Mouse (Mus musculus): ENCODE measurements around the gene Cdrt4. TPM values are rescaled to one million over a fixed set of nuclear protein-coding genes. Genes with fewer than 3 reads are reported as not detected.

Cdrt4 gene
- polyA plus RNA-seq, 1 experiment from 2014 or later = not detected

DNA sequence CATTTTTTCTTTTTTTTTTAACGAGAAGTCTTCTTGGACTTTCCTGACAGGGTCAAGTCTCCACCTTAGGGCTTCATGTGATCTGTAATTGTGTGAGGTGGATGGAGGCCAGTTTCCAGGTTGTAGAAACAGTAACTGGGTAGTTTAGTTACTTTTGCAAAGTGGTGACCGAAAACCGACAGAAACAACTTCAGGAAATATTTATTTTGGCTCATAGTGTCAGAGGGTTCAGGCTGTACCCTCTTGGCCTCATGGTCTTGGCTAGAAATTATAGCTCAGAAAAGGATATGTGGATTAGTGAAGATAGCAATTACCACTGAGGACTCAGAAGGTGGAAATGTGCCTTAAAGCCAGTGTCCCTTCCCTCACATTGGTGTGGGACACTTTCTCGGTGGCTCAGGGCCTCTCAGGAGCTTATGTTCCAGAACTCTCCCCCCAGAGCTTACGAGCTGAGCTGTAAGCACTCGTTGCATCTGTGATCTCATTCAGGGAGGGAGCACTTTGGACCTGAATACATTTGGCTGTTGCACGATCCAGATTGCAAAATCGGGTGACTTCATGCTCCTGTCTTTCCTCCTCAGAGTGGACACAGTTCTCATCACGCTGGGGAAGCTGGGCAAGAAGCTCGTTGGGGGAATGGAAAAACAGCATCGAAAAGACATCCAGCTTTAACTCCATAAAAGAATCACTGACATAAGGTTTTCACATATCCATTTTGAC, 16.0 kb upstream of the Cdrt4 start:
- H3K9ac ChIP-seq (ENCODE audit: low read depth, low read length) = no peak overlapping the region
- no peak for ATAC-seq (ENCODE audit: low read depth)
- no peak overlapping the region for H3K4me2 ChIP-seq (ENCODE audit: low read depth, low read length)
- H3K4me3 ChIP-seq (ENCODE audit: low read depth, low read length) = no peak overlapping the region
- 57% methylated on average over 11 of the region's 11 CpGs for WGBS (ENCODE audit: insufficient replicate concordance)
- no peaks in the 10 kb centered on the region for H3K9me3 ChIP-seq (replicated peaks; ENCODE audit: control insufficient read depth, low read length)
- no peaks in the 10 kb centered on the region for H3K36me3 ChIP-seq (ENCODE audit: control insufficient read depth, insufficient read depth)
- H3K27ac ChIP-seq (ENCODE audit: low read length) = no peak overlapping the region
- no peaks in the 10 kb centered on the region for H3K27me3 ChIP-seq (ENCODE audit: control insufficient read depth, insufficient read depth, low read depth, low read length)
- peaks cover 2% of the 10 kb centered on the region for H3K4me1 ChIP-seq (ENCODE audit: control insufficient read depth, low read depth, low read length)

- Histone ChIP-seq H3K4me1 (ENCODE audit: control insufficient read depth, low read depth, low read length) (no peaks in the 10 kb centered on the region), H3K36me3 (ENCODE audit: control insufficient read depth, insufficient read depth) (no peaks in the 10 kb centered on the region), H3K4me2 (ENCODE audit: low read depth, low read length) (no peak overlapping the region), H3K27me3 (ENCODE audit: control insufficient read depth, insufficient read depth, low read depth, low read length) (no peaks in the 10 kb centered on the region), H3K9me3 (replicated peaks; ENCODE audit: control insufficient read depth, low read length) (no peaks in the 10 kb centered on the region), H3K27ac (ENCODE audit: low read length) (no peak overlapping the region), H3K9ac (ENCODE audit: low read depth, low read length) (no peak overlapping the region), H3K4me3 (ENCODE audit: low read depth, low read length) (no peak overlapping the region)
- 34% methylated on average over 6 of the region's 6 CpGs for WGBS (ENCODE audit: insufficient replicate concordance)
- ATAC-seq (ENCODE audit: low read depth) = no peak
Observed at GRCm38 (mm10) chr11:62937986-62938385, 13.0 kb upstream of the Cdrt4 start.

- Histone ChIP-seq H3K4me3 (ENCODE audit: low read depth, low read length) (no peak overlapping the region), H3K4me2 (ENCODE audit: low read depth, low read length) (no peak overlapping the region), H3K9ac (ENCODE audit: low read depth, low read length) (no peak overlapping the region), H3K4me1 (ENCODE audit: control insufficient read depth, low read depth, low read length) (no peaks in the 10 kb centered on the region), H3K36me3 (ENCODE audit: control insufficient read depth, insufficient read depth) (no peaks in the 10 kb centered on the region), H3K27me3 (ENCODE audit: control insufficient read depth, insufficient read depth, low read depth, low read length) (no peaks in the 10 kb centered on the region), H3K27ac (ENCODE audit: low read length) (no peak overlapping the region), H3K9me3 (replicated peaks; ENCODE audit: control insufficient read depth, low read length) (no peaks in the 10 kb centered on the region)
- 46% methylated on average over 5 of the region's 5 CpGs for WGBS (ENCODE audit: insufficient replicate concordance)
- ATAC-seq (ENCODE audit: low read depth) = no peak
Observed at GRCm38 (mm10) chr11:62938921-62939320, 12.1 kb upstream of the Cdrt4 start.

DNA sequence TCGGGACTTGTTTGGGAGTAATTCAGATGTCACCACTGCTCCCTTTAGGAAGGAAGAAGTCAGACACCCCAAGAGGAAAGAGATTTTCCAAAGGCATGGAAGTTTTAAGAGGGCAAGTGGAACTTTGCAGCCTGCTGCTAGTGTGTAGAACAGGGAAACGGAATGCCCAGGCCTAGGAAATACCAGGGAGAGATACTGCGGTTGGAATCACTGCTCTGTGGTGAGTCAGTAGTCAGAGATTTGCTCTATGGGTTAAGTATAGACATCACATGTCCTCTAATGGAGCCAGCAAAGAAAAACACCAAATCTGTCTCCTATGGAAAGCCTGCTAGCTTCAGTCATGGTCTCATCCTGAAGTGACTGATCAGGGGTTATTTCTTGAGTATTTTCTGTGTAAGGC, 10.8 kb upstream of the Cdrt4 start:
- Histone ChIP-seq H3K9me3 (replicated peaks; ENCODE audit: control insufficient read depth, low read length) (no peaks in the 10 kb centered on the region), H3K27me3 (ENCODE audit: control insufficient read depth, insufficient read depth, low read depth, low read length) (no peaks in the 10 kb centered on the region), H3K27ac (ENCODE audit: low read length) (no peak overlapping the region), H3K4me2 (ENCODE audit: low read depth, low read length) (no peak overlapping the region), H3K4me1 (ENCODE audit: control insufficient read depth, low read depth, low read length) (no peaks in the 10 kb centered on the region), H3K9ac (ENCODE audit: low read depth, low read length) (no peak overlapping the region), H3K36me3 (ENCODE audit: control insufficient read depth, insufficient read depth) (no peaks in the 10 kb centered on the region), H3K4me3 (ENCODE audit: low read depth, low read length) (no peak overlapping the region)
- WGBS (ENCODE audit: insufficient replicate concordance) = 48% methylated on average over 3 of the region's 3 CpGs
- no peak for ATAC-seq (ENCODE audit: low read depth)

DNA sequence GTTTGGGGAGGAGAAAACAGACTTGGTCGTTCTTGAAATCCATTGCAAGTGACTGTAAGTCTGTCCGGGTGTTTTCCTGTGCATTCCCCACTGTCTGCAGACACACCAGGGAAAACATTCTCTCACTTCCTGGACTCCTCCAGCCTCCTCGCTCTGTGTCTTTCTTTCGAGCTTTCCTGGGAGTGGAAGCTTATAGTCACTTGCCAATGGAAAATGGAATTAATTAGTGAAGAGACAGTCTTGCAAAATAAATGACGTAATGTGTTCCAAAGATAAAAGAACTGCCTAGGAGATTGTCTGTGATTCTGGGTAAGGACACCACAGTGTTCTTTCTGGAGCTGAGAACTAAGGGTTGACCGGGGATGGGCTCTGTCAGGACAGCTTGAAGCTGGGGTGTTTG, 7.5 kb upstream of the Cdrt4 start:
- Histone ChIP-seq H3K9ac (ENCODE audit: low read depth, low read length) (no peak overlapping the region), H3K4me3 (ENCODE audit: low read depth, low read length) (no peak overlapping the region), H3K36me3 (ENCODE audit: control insufficient read depth, insufficient read depth) (no peaks in the 10 kb centered on the region), H3K27ac (ENCODE audit: low read length) (no peak overlapping the region), H3K4me1 (ENCODE audit: control insufficient read depth, low read depth, low read length) (no peaks in the 10 kb centered on the region), H3K27me3 (ENCODE audit: control insufficient read depth, insufficient read depth, low read depth, low read length) (no peaks in the 10 kb centered on the region), H3K9me3 (replicated peaks; ENCODE audit: control insufficient read depth, low read length) (no peaks in the 10 kb centered on the region), H3K4me2 (ENCODE audit: low read depth, low read length) (no peak overlapping the region)
- 37% methylated on average over 6 of the region's 6 CpGs for WGBS (ENCODE audit: insufficient replicate concordance)
- ATAC-seq (ENCODE audit: low read depth) = no peak

GRCm38 (mm10) chr11:62945514-62945913, 5.5 kb upstream of the Cdrt4 start:
- no peaks in the 10 kb centered on the region for H3K36me3 ChIP-seq (ENCODE audit: control insufficient read depth, insufficient read depth)
- H3K27ac ChIP-seq (ENCODE audit: low read length) = no peak overlapping the region
- no peaks in the 10 kb centered on the region for H3K9me3 ChIP-seq (replicated peaks; ENCODE audit: control insufficient read depth, low read length)
- H3K4me1 ChIP-seq (ENCODE audit: control insufficient read depth, low read depth, low read length) = no peaks in the 10 kb centered on the region
- 39% methylated on average over 4 of the region's 4 CpGs for WGBS (ENCODE audit: insufficient replicate concordance)
- no peaks in the 10 kb centered on the region for H3K27me3 ChIP-seq (ENCODE audit: control insufficient read depth, insufficient read depth, low read depth, low read length)
- no peak overlapping the region for H3K4me3 ChIP-seq (ENCODE audit: low read depth, low read length)
- no peak overlapping the region for H3K4me2 ChIP-seq (ENCODE audit: low read depth, low read length)
- ATAC-seq (ENCODE audit: low read depth) = no peak
- no peak overlapping the region for H3K9ac ChIP-seq (ENCODE audit: low read depth, low read length)

DNA sequence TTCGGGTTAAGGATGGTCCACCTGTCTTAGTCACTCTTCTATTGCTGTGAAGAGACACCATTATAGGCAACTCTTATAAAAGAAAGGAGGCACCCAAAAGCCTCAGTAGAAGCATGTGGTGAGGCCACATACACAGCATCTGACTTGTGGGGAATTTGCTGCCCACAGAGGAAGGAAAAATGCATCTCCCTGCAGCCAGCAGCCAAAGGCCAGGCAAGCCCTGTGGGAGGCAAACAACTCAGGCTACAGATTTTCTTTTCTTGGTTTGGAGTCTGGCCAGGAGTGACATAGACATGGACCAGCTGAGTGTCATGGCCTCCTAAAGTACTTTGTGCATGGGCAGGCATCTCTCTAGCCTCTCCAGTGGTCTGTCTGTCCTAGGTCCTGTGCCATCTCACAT, 1.4 kb upstream of the Cdrt4 start:
- no peaks in the 10 kb centered on the region for H3K27me3 ChIP-seq (ENCODE audit: control insufficient read depth, insufficient read depth, low read depth, low read length)
- H3K4me1 ChIP-seq (ENCODE audit: control insufficient read depth, low read depth, low read length) = no peaks in the 10 kb centered on the region
- H3K9ac ChIP-seq (ENCODE audit: low read depth, low read length) = no peak overlapping the region
- 46% methylated on average over 1 of the region's 1 CpGs for whole genome bisulfite sequencing (ENCODE audit: insufficient replicate concordance)
- H3K4me2 ChIP-seq (ENCODE audit: low read depth, low read length) = no peak overlapping the region
- no peak overlapping the region for H3K4me3 ChIP-seq (ENCODE audit: low read depth, low read length)
- no peak overlapping the region for H3K27ac ChIP-seq (ENCODE audit: low read length)
- H3K36me3 ChIP-seq (ENCODE audit: control insufficient read depth, insufficient read depth) = no peaks in the 10 kb centered on the region
- H3K9me3 ChIP-seq (replicated peaks; ENCODE audit: control insufficient read depth, low read length) = no peaks in the 10 kb centered on the region
- ATAC-seq (ENCODE audit: low read depth) = no peak

- WGBS (ENCODE audit: insufficient replicate concordance) = 56% methylated on average over 3 of the region's 3 CpGs
- ATAC-seq (ENCODE audit: low read depth) = no peak
- Histone ChIP-seq H3K36me3 (ENCODE audit: control insufficient read depth, insufficient read depth) (no peaks in the 10 kb centered on the region), H3K4me3 (ENCODE audit: low read depth, low read length) (no peak overlapping the region), H3K27me3 (ENCODE audit: control insufficient read depth, insufficient read depth, low read depth, low read length) (no peaks in the 10 kb centered on the region), H3K9ac (ENCODE audit: low read depth, low read length) (no peak overlapping the region), H3K4me2 (ENCODE audit: low read depth, low read length) (no peak overlapping the region), H3K9me3 (replicated peaks; ENCODE audit: control insufficient read depth, low read length) (no peaks in the 10 kb centered on the region), H3K27ac (ENCODE audit: low read length) (no peak overlapping the region), H3K4me1 (ENCODE audit: control insufficient read depth, low read depth, low read length) (no peaks in the 10 kb centered on the region)
Observed at GRCm38 (mm10) chr11:62954766-62955165, 3.8 kb downstream of the Cdrt4 start.

DNA sequence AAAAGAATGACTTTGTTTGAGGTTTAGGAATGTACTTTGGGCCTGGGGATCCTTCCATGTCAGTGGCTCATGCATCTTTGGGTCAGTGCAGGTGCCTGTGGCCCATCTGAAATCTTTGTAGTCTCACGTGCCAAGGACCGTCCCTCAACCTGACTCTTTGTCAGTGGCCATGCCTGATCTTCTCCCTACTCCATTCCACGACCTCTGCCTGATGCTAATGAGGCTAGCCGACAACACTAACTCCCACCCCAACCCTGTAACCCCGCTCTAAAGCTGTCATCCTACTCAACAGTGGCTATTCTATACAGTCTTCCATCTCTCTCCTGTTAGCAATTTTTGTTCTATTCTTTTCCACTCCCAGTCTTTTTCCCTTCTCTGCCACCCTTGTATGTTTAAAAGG, 4.2 kb downstream of the Cdrt4 start:
- WGBS (ENCODE audit: insufficient replicate concordance) = 53% methylated on average over 5 of the region's 5 CpGs

More for the DNA sequence above, 4.2 kb downstream of the Cdrt4 start:
- Histone ChIP-seq H3K36me3 (ENCODE audit: control insufficient read depth, insufficient read depth) (no peaks in the 10 kb centered on the region), H3K9me3 (replicated peaks; ENCODE audit: control insufficient read depth, low read length) (no peaks in the 10 kb centered on the region), H3K27ac (ENCODE audit: low read length) (no peak overlapping the region), H3K9ac (ENCODE audit: low read depth, low read length) (no peak overlapping the region), H3K4me2 (ENCODE audit: low read depth, low read length) (no peak overlapping the region), H3K4me1 (ENCODE audit: control insufficient read depth, low read depth, low read length) (no peaks in the 10 kb centered on the region), H3K27me3 (ENCODE audit: control insufficient read depth, insufficient read depth, low read depth, low read length) (no peaks in the 10 kb centered on the region), H3K4me3 (ENCODE audit: low read depth, low read length) (no peak overlapping the region)
- ATAC-seq (ENCODE audit: low read depth) = no peak
